Mouse (Mus musculus): ENCODE measurements around the gene Myh9. TPM values are rescaled to one million over a fixed set of nuclear protein-coding genes. Genes with fewer than 3 reads are reported as not detected.

Myh9 gene
- polyA plus RNA-seq, 1 experiment from 2014 or later: 14.8 TPM

- ATAC-seq (ENCODE audit: low FRiP score, low TSS enrichment) (no peak), DNase-seq (no peak)
- H3K36me3 ChIP-seq (ENCODE audit: control insufficient read depth, insufficient read depth, low read length): no peaks in the 10 kb centered on the region
- 88% methylated on average over 22 of the region's 22 CpGs for WGBS
- no peak overlapping the region for H3K9ac ChIP-seq (replicated peaks; ENCODE audit: low read length)
- no peak overlapping the region for H3K27ac ChIP-seq (replicated peaks; ENCODE audit: low read depth, low read length)
- no peaks in the 10 kb centered on the region for H3K4me1 ChIP-seq (ENCODE audit: control insufficient read depth, insufficient read depth, low read length)
- H3K27me3 ChIP-seq (ENCODE audit: control insufficient read depth, insufficient read depth, low read length): no peaks in the 10 kb centered on the region
- H3K9me3 ChIP-seq (ENCODE audit: control insufficient read depth, low read length): no peaks in the 10 kb centered on the region
- no peak overlapping the region for H3K4me3 ChIP-seq (replicated peaks; ENCODE audit: low read depth, low read length)
- no peak overlapping the region for H3K4me2 ChIP-seq (ENCODE audit: low read length)
Measured at GRCm38 (mm10) chr15:77862991-77863972, 21.3 kb upstream of the Myh9 start.

GRCm38 (mm10) chr15:77860081-77860665 lies 18.2 kb upstream of the Myh9 start:
- DNase-seq (no peak), ATAC-seq (ENCODE audit: low FRiP score, low TSS enrichment) (no peak)
- 80% methylated on average over 1 of the region's 1 CpGs for WGBS
- H3K27me3 ChIP-seq (ENCODE audit: control insufficient read depth, insufficient read depth, low read length): no peaks in the 10 kb centered on the region
- H3K4me3 ChIP-seq (replicated peaks; ENCODE audit: low read depth, low read length): no peak overlapping the region
- H3K9ac ChIP-seq (replicated peaks; ENCODE audit: low read length): no peak overlapping the region
- no peaks in the 10 kb centered on the region for H3K9me3 ChIP-seq (ENCODE audit: control insufficient read depth, low read length)
- H3K27ac ChIP-seq (replicated peaks; ENCODE audit: low read depth, low read length): no peak overlapping the region
- H3K4me2 ChIP-seq (ENCODE audit: low read length): no peak overlapping the region
- peaks cover 4% of the 10 kb centered on the region; the same call in 1 of the 2 replicates for H3K4me1 ChIP-seq (ENCODE audit: control insufficient read depth, insufficient read depth, low read length)
- H3K36me3 ChIP-seq (ENCODE audit: control insufficient read depth, insufficient read depth, low read length): no peaks in the 10 kb centered on the region

- Histone ChIP-seq H3K4me3 (replicated peaks; ENCODE audit: low read depth, low read length) (peak overlapping the region; percentile 50), H3K27me3 (ENCODE audit: control insufficient read depth, insufficient read depth, low read length) (no peaks in the 10 kb centered on the region), H3K4me2 (ENCODE audit: low read length) (peak overlapping the region; percentile 87), H3K9me3 (ENCODE audit: control insufficient read depth, low read length) (no peaks in the 10 kb centered on the region), H3K9ac (replicated peaks; ENCODE audit: low read length) (peak overlapping the region; percentile 49), H3K4me1 (ENCODE audit: control insufficient read depth, insufficient read depth, low read length) (peaks cover 4% of the 10 kb centered on the region; the same call in 1 of the 2 replicates), H3K36me3 (ENCODE audit: control insufficient read depth, insufficient read depth, low read length) (no peaks in the 10 kb centered on the region), H3K27ac (replicated peaks; ENCODE audit: low read depth, low read length) (0 out of 2 replicates have a peak overlapping the region, but pooled peaks have one; percentile 37)
- 1% methylated on average over 28 of the region's 28 CpGs for WGBS
- ATAC-seq (ENCODE audit: low FRiP score, low TSS enrichment): peak; percentile 68; the same call in 1 of the 2 replicates
- peak; percentile 82 for DNase-seq
Measured at GRCm38 (mm10) chr15:77857662-77858156, 15.7 kb upstream of the Myh9 start.

GRCm38 (mm10) chr15:77856541-77856940 lies 14.6 kb upstream of the Myh9 start:
- H3K9ac ChIP-seq (replicated peaks; ENCODE audit: low read length): no peak overlapping the region
- H3K9me3 ChIP-seq (ENCODE audit: control insufficient read depth, low read length): no peaks in the 10 kb centered on the region
- H3K4me2 ChIP-seq (ENCODE audit: low read length): no peak overlapping the region
- no peaks in the 10 kb centered on the region for H3K36me3 ChIP-seq (ENCODE audit: control insufficient read depth, insufficient read depth, low read length)
- DNase-seq (no peak), ATAC-seq (ENCODE audit: low FRiP score, low TSS enrichment) (no peak)
- no peaks in the 10 kb centered on the region for H3K27me3 ChIP-seq (ENCODE audit: control insufficient read depth, insufficient read depth, low read length)
- H3K4me3 ChIP-seq (replicated peaks; ENCODE audit: low read depth, low read length): no peak overlapping the region
- H3K4me1 ChIP-seq (ENCODE audit: control insufficient read depth, insufficient read depth, low read length): peaks cover 4% of the 10 kb centered on the region; the same call in 1 of the 2 replicates
- no peak overlapping the region for H3K27ac ChIP-seq (replicated peaks; ENCODE audit: low read depth, low read length)
- WGBS: 77% methylated on average over 5 of the region's 5 CpGs

GRCm38 (mm10) chr15:77855301-77855700 lies 13.3 kb upstream of the Myh9 start:
- H3K9ac ChIP-seq (replicated peaks; ENCODE audit: low read length): no peak overlapping the region
- H3K27me3 ChIP-seq (ENCODE audit: control insufficient read depth, insufficient read depth, low read length): no peaks in the 10 kb centered on the region
- peaks cover 4% of the 10 kb centered on the region; the same call in 1 of the 2 replicates for H3K4me1 ChIP-seq (ENCODE audit: control insufficient read depth, insufficient read depth, low read length)
- H3K36me3 ChIP-seq (ENCODE audit: control insufficient read depth, insufficient read depth, low read length): no peaks in the 10 kb centered on the region
- ATAC-seq (ENCODE audit: low FRiP score, low TSS enrichment) (no peak), DNase-seq (no peak)
- 53% methylated on average over 8 of the region's 8 CpGs for WGBS
- H3K4me2 ChIP-seq (ENCODE audit: low read length): no peak overlapping the region
- no peaks in the 10 kb centered on the region for H3K9me3 ChIP-seq (ENCODE audit: control insufficient read depth, low read length)
- no peak overlapping the region for H3K4me3 ChIP-seq (replicated peaks; ENCODE audit: low read depth, low read length)
- no peak overlapping the region for H3K27ac ChIP-seq (replicated peaks; ENCODE audit: low read depth, low read length)

GRCm38 (mm10) chr15:77852001-77852400 lies 10.0 kb upstream of the Myh9 start:
- Histone ChIP-seq H3K27me3 (ENCODE audit: control insufficient read depth, insufficient read depth, low read length) (no peaks in the 10 kb centered on the region), H3K4me2 (ENCODE audit: low read length) (no peak overlapping the region), H3K4me3 (replicated peaks; ENCODE audit: low read depth, low read length) (no peak overlapping the region), H3K4me1 (ENCODE audit: control insufficient read depth, insufficient read depth, low read length) (no peaks in the 10 kb centered on the region), H3K9ac (replicated peaks; ENCODE audit: low read length) (no peak overlapping the region), H3K36me3 (ENCODE audit: control insufficient read depth, insufficient read depth, low read length) (no peaks in the 10 kb centered on the region), H3K27ac (replicated peaks; ENCODE audit: low read depth, low read length) (no peak overlapping the region), H3K9me3 (ENCODE audit: control insufficient read depth, low read length) (no peaks in the 10 kb centered on the region)
- DNase-seq: no peak
- WGBS: 90% methylated on average over 2 of the region's 2 CpGs
- no peak for ATAC-seq (ENCODE audit: low FRiP score, low TSS enrichment)

- H3K27ac ChIP-seq (replicated peaks; ENCODE audit: low read depth, low read length): no peak overlapping the region
- no peak overlapping the region for H3K9ac ChIP-seq (replicated peaks; ENCODE audit: low read length)
- DNase-seq (no peak), ATAC-seq (ENCODE audit: low FRiP score, low TSS enrichment) (no peak)
- H3K4me1 ChIP-seq (ENCODE audit: control insufficient read depth, insufficient read depth, low read length): no peaks in the 10 kb centered on the region
- no peaks in the 10 kb centered on the region for H3K36me3 ChIP-seq (ENCODE audit: control insufficient read depth, insufficient read depth, low read length)
- no peaks in the 10 kb centered on the region for H3K27me3 ChIP-seq (ENCODE audit: control insufficient read depth, insufficient read depth, low read length)
- no peak overlapping the region for H3K4me2 ChIP-seq (ENCODE audit: low read length)
- WGBS: 50% methylated on average over 3 of the region's 3 CpGs
- H3K4me3 ChIP-seq (replicated peaks; ENCODE audit: low read depth, low read length): no peak overlapping the region
- H3K9me3 ChIP-seq (ENCODE audit: control insufficient read depth, low read length): no peaks in the 10 kb centered on the region
Measured at GRCm38 (mm10) chr15:77851136-77851535, 9.2 kb upstream of the Myh9 start.

- H3K9ac ChIP-seq (replicated peaks; ENCODE audit: low read length): no peak overlapping the region
- H3K9me3 ChIP-seq (ENCODE audit: control insufficient read depth, low read length): no peaks in the 10 kb centered on the region
- no peak for ATAC-seq (ENCODE audit: low FRiP score, low TSS enrichment)
- no peaks in the 10 kb centered on the region for H3K4me1 ChIP-seq (ENCODE audit: control insufficient read depth, insufficient read depth, low read length)
- 72% methylated on average over 9 of the region's 9 CpGs for WGBS
- no peak overlapping the region for H3K4me2 ChIP-seq (ENCODE audit: low read length)
- no peak overlapping the region for H3K4me3 ChIP-seq (replicated peaks; ENCODE audit: low read depth, low read length)
- no peak for DNase-seq
- no peak overlapping the region for H3K27ac ChIP-seq (replicated peaks; ENCODE audit: low read depth, low read length)
- no peaks in the 10 kb centered on the region for H3K36me3 ChIP-seq (ENCODE audit: control insufficient read depth, insufficient read depth, low read length)
- no peaks in the 10 kb centered on the region for H3K27me3 ChIP-seq (ENCODE audit: control insufficient read depth, insufficient read depth, low read length)
Measured at GRCm38 (mm10) chr15:77849572-77850229, 7.7 kb upstream of the Myh9 start.
